Mouse (Mus musculus) kidney, postnatal 0 days (tissue): ENCODE data around the gene Kiss1. TPM values are rescaled to one million over a fixed set of nuclear protein-coding genes. Genes with fewer than 3 reads are reported as not detected.

ENCODE experiments used
- ATAC-seq: fragments of 200-750 bp; cut with Nextera tagmentation; replicated peaks from 2 replicates; pipeline ENCODE4 v1.8.0; 2017; ENCODE audit warnings: low read depth, moderate number of reproducible peaks, moderate TSS enrichment, moderate library complexity; ENCODE audit not compliant: low FRiP score
- DNase-seq: peaks from one replicate; pipeline ENCODE4 v3.0.0-alpha.2; 2016; ENCODE audit warnings: low spot score
- H3K27ac ChIP-seq: fragments of 300-500 bp; sonication (generic); 2 replicates; pipeline ENCODE4 v1.5.1; 2014; ENCODE audit warnings: mild to moderate bottlenecking
- H3K27me3 ChIP-seq: fragments of 300-500 bp; sonication (generic); 2 replicates; pipeline ENCODE4 v1.6.1; 2014; ENCODE audit warnings: low read length, mixed read lengths; ENCODE audit not compliant: insufficient read depth
- H3K36me3 ChIP-seq: fragments of 300-500 bp; sonication (generic); 2 replicates; pipeline ENCODE4 v1.6.1; 2014; ENCODE audit warnings: low read length, mixed read lengths; ENCODE audit not compliant: insufficient read depth
- H3K4me1 ChIP-seq: fragments of 300-500 bp; sonication (generic); replicated peaks from 2 replicates; pipeline ENCODE4 v1.6.1; 2014; ENCODE audit warnings: antibody characterized with exemption, low read length, mixed read lengths; ENCODE audit not compliant: insufficient read depth
- H3K4me2 ChIP-seq: fragments of 300-500 bp; sonication (generic); 2 replicates; pipeline ENCODE4 v1.6.1; 2014; ENCODE audit warnings: mild to moderate bottlenecking, low read length, moderate library complexity, mixed read lengths
- H3K4me3 ChIP-seq: fragments of 300-500 bp; sonication (generic); replicated peaks from 2 replicates; pipeline ENCODE4 v1.5.1; 2014; ENCODE audit warnings: low read depth, low read length
- H3K9ac ChIP-seq: fragments of 300-500 bp; sonication (generic); 2 replicates; pipeline ENCODE4 v1.6.1; 2014; ENCODE audit warnings: low read depth, low read length
- H3K9me3 ChIP-seq: fragments of 300-500 bp; sonication (generic); replicated peaks from 2 replicates; pipeline ENCODE4 v1.6.1; 2016; ENCODE audit warnings: low read length, inconsistent platforms, mixed read lengths
- CTCF ChIP-seq: IDR thresholded peaks from 2 replicates; pipeline ENCODE4 v1.5.1; 2016; ENCODE audit warnings: antibody characterized with exemption, low read depth, mild to moderate bottlenecking, moderate library complexity
- WGBS: fragments of 180-500 bp; shearing (Covaris S2); extraction: QIAGEN DNeasy Blood & Tissue Kit; methylation state at CpG from one replicate; pipeline ENCODE4 v1.1.7; 2014; 5-methylcytosine and 5-hydroxymethylcytosine counted together
- polyA plus RNA-seq: library from polyadenylated mRNA; unstranded; fragments of >200 nt; fragmentation: Nextera tagmentation; extraction: Ambion mirVana; gene quantifications from 2 replicates; pipeline ENCODE4 v1.2.1, GENCODE M21; 2015

Gene Kiss1
- not detected in 2 replicates for polyA plus RNA-seq

GRCm38 (mm10) chr1:133321267-133321925, at the start of gene Kiss1:
Gene Kiss1, plus strand, starts transcription at chr1:133321875.
- DNase-seq (no peak), ATAC-seq (no peak)
- Histone ChIP-seq H3K9ac (no peak within 1 kb of the TSS), H3K27ac (no peak within 1 kb of the TSS), H3K36me3 (no peaks in the 10 kb centered on the region), H3K4me2 (no peak within 1 kb of the TSS), H3K27me3 (no peaks in the 10 kb centered on the region), H3K4me1 (no peaks in the 10 kb centered on the region), H3K9me3 (no peaks in the 10 kb centered on the region), H3K4me3 (no peak within 1 kb of the TSS)
- TF ChIP-seq CTCF: no peak
- 88% methylated on average over 13 of the region's 13 CpGs for WGBS

DNA sequence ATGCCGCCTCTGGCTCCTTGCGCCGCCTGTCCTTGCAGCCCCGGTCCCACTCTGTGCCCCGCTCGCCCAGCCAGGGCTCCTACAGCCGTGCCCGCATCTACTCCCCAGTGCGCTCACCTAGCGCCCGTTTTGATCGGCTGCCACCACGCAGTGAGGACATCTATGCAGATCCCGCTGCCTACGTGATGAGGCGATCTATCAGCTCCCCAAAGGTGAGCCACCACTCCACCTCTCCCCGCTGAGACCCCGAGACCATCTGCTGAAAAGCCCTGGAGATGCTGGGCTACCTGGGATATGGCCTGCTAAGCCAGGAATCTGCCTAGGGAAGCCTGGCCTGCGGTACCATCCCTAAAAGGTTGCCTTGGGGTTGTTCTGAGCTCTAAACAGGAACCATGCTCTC, 47.5 kb upstream of the Kiss1 start:
- TF ChIP-seq CTCF: no peak
- WGBS: 89% methylated on average over 19 of the region's 19 CpGs
- Histone ChIP-seq H3K9ac (no peak overlapping the region), H3K4me2 (no peak overlapping the region), H3K27me3 (no peaks in the 10 kb centered on the region), H3K36me3 (peaks cover 10% of the 10 kb centered on the region), H3K27ac (no peak overlapping the region), H3K4me3 (no peak overlapping the region), H3K9me3 (no peaks in the 10 kb centered on the region), H3K4me1 (0 out of 2 replicates have a peak, but pooled peaks cover 2% of the 10 kb centered on the region)
- DNase-seq: no peak
- no peak for ATAC-seq

DNA sequence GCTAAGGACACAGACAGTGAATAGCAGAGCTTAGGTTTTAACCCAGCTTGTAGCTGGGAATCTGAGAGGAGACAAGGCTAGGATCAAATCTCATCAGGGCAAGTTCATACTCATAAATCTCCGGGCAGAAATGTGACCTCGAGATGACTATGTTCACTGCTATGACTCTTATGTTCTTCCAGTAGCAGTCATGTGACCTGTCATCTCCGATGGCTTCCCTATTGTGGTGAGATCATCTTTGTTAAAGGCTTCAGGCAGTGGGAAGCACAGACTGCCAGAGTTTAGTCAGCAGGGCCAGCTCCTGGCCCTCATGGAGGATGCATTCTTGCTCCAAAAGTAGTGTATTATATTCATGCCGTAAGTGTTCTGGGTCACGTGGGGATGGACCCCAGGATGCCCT, 44.7 kb upstream of the Kiss1 start:
- peak; percentile 69 for DNase-seq
- no peak for TF ChIP-seq CTCF
- Histone ChIP-seq H3K36me3 (peaks cover 10% of the 10 kb centered on the region), H3K9me3 (no peaks in the 10 kb centered on the region), H3K4me1 (0 out of 2 replicates have a peak, but pooled peaks cover 6% of the 10 kb centered on the region), H3K27ac (no peak overlapping the region; the same call in 1 of the 2 replicates), H3K27me3 (no peaks in the 10 kb centered on the region), H3K4me3 (no peak overlapping the region), H3K4me2 (no peak overlapping the region), H3K9ac (no peak overlapping the region)
- peak; percentile 50; the same call in 1 of the 2 replicates for ATAC-seq
- 54% methylated on average over 5 of the region's 5 CpGs for WGBS

- H3K4me1 ChIP-seq: 0 out of 2 replicates have a peak, but pooled peaks cover 6% of the 10 kb centered on the region
- H3K27me3 ChIP-seq: no peaks in the 10 kb centered on the region
- 42% methylated on average over 6 of the region's 6 CpGs for WGBS
- no peak overlapping the region for H3K4me3 ChIP-seq
- H3K9me3 ChIP-seq: no peaks in the 10 kb centered on the region
- no peak for ATAC-seq
- H3K27ac ChIP-seq: no peak overlapping the region
- H3K9ac ChIP-seq: no peak overlapping the region
- TF ChIP-seq CTCF: no peak
- H3K4me2 ChIP-seq: no peak overlapping the region
- no peak for DNase-seq
- H3K36me3 ChIP-seq: peaks cover 5% of the 10 kb centered on the region; the same call in 1 of the 2 replicates
Measured at GRCm38 (mm10) chr1:133278539-133278938, 43.1 kb upstream of the Kiss1 start.

DNA sequence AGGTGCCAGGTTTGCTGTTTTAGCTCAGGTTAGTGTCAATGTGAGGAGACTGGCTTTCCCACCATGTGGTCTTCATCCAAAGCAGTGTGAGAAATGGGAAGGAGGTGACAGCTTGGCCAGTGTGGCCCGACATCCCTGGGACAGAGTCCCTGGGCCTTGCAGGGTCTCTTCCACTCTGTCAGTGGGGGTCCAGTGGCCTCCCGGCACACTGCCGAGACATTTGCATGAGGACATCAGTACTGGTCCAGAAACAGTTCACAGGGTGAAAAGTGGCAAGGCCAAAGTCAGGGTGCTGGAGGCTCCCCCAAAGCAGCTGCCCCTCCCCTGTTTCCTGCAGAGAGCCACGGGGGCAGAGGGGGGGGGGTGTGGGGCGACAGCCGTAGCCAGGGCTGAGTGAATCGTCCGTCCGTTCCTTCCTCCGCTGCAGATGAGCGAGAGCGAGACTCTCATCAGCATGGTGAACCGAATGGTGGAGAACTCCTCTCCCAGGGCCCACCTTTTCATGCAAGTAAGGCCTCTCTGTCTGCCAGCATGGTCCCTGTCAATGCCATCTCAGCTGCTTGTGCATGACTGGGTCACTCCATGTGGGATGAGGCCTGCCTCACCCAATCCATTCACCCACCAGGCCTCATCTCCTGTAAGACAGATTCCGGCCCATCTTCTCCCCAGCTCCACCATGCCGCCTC, 42.6 kb upstream of the Kiss1 start:
- TF ChIP-seq CTCF: no peak
- WGBS: 61% methylated on average over 15 of the region's 15 CpGs
- no peak overlapping the region for H3K4me3 ChIP-seq
- H3K36me3 ChIP-seq: peaks cover 5% of the 10 kb centered on the region; the same call in 1 of the 2 replicates
- H3K4me2 ChIP-seq: no peak overlapping the region
- H3K27me3 ChIP-seq: no peaks in the 10 kb centered on the region
- no peak overlapping the region for H3K27ac ChIP-seq
- ATAC-seq: 0 out of 2 replicates have a peak, but pooled peaks have one; percentile 23
- H3K4me1 ChIP-seq: 0 out of 2 replicates have a peak, but pooled peaks cover 6% of the 10 kb centered on the region
- H3K9me3 ChIP-seq: no peaks in the 10 kb centered on the region
- DNase-seq: no peak
- no peak overlapping the region for H3K9ac ChIP-seq

GRCm38 (mm10) chr1:133279632-133280093, 42.0 kb upstream of the Kiss1 start:
- 81% methylated on average over 11 of the region's 11 CpGs for WGBS
- Histone ChIP-seq H3K4me2 (no peak overlapping the region), H3K9me3 (no peaks in the 10 kb centered on the region), H3K27ac (no peak overlapping the region), H3K9ac (no peak overlapping the region), H3K4me3 (no peak overlapping the region), H3K4me1 (0 out of 2 replicates have a peak, but pooled peaks cover 6% of the 10 kb centered on the region), H3K27me3 (no peaks in the 10 kb centered on the region), H3K36me3 (peaks cover 5% of the 10 kb centered on the region; the same call in 1 of the 2 replicates)
- TF ChIP-seq CTCF: no peak
- DNase-seq (no peak), ATAC-seq (no peak)
